Mouse (Mus musculus) MEL (cell line): ENCODE measurements around the gene Prkag1.

Experiments
- CTCF ChIP-seq, 3 experiments: IDR thresholded peaks in 2 of 3; conservative IDR thresholded peaks in 1 of 3; 2 replicates each; pipeline ENCODE4 v1.5.1; 2011 to 2012; ENCODE audit warnings: low read length in 3 of 3, low read depth in 2 of 3, mild to moderate bottlenecking in 2 of 3, improper control_type of control experiment in 1 of 3, inconsistent platforms in 1 of 3, mixed read lengths in 1 of 3, moderate library complexity in 1 of 3; ENCODE audit not compliant: control insufficient read depth in 1 of 3, insufficient read depth in 1 of 3, poor library complexity in 1 of 3, severe bottlenecking in 1 of 3
- ZNF384 ChIP-seq: IDR thresholded peaks from 2 replicates; pipeline ENCODE4 v1.6.1; 2012; ENCODE audit warnings: low read depth, mild to moderate bottlenecking, inconsistent platforms, low read length, improper control_type of control experiment

- no peak for TF ChIP-seq CTCF (IDR thresholded peaks at IDR 0.05 in 2 of 3, conservative IDR thresholded peaks at IDR 0.05 in 1 of 3; ENCODE audit: control insufficient read depth in 1 of 3, insufficient read depth in 1 of 3, low read depth in 2 of 3, low read length in 3 of 3, poor library complexity in 1 of 3, severe bottlenecking in 1 of 3)
- no peak for TF ChIP-seq ZNF384
Measured at GRCm38 (mm10) chr15:98868346-98869063, 37.2 kb upstream of the Prkag1 start.
